Mouse (Mus musculus): Measurements from ENCODE around the gene Trdmt1.

The Trdmt1 gene

GRCm38 (mm10) chr2:13500298-13500999 is 44.0 kb downstream of the Trdmt1 start:
- no peak for DNase-seq (ENCODE audit: low spot score)

GRCm38 (mm10) chr2:13499196-13499595 is 45.3 kb downstream of the Trdmt1 start:
- DNase-seq (ENCODE audit: low spot score), result no peak

GRCm38 (mm10) chr2:13496087-13496486 is 48.4 kb downstream of the Trdmt1 start:
- DNase-seq (ENCODE audit: low spot score), result no peak

GRCm38 (mm10) chr2:13492927-13493326 is 51.5 kb downstream of the Trdmt1 start:
- no peak for DNase-seq (ENCODE audit: low spot score)

GRCm38 (mm10) chr2:13491734-13492133 is 52.7 kb downstream of the Trdmt1 start, which contains the start of gene Cubn:
Cubn (minus strand) TSS chr2:13491813.
- DNase-seq (ENCODE audit: low spot score), result no peak

- DNase-seq (ENCODE audit: low spot score), result no peak
These were observed 54.0 kb downstream of the Trdmt1 start for GRCm38 (mm10) chr2:13490480-13490879.

- DNase-seq (ENCODE audit: low spot score), result no peak
These were observed 58.0 kb downstream of the Trdmt1 start for GRCm38 (mm10) chr2:13486470-13486869.

GRCm38 (mm10) chr2:13484566-13484965 is 59.9 kb downstream of the Trdmt1 start:
- DNase-seq (ENCODE audit: low spot score), result no peak

- DNase-seq (ENCODE audit: low spot score), result no peak
These were observed 63.7 kb downstream of the Trdmt1 start for GRCm38 (mm10) chr2:13480744-13481143.

GRCm38 (mm10) chr2:13479165-13479564 is 65.3 kb downstream of the Trdmt1 start:
- DNase-seq (ENCODE audit: low spot score), result no peak

GRCm38 (mm10) chr2:13470108-13470507 is 74.4 kb downstream of the Trdmt1 start:
- no peak for DNase-seq (ENCODE audit: low spot score)

GRCm38 (mm10) chr2:13469641-13470040 is 74.8 kb downstream of the Trdmt1 start:
- no peak for DNase-seq (ENCODE audit: low spot score)

GRCm38 (mm10) chr2:13466685-13467084 is 77.8 kb downstream of the Trdmt1 start:
- no peak for DNase-seq (ENCODE audit: low spot score)

All from T-cell, adult 2 months (primary cell).